Mouse (Mus musculus): ENCODE measurements at regions not wholly inside any gene's neighbourhood (a gene's known extent, or its start where the extent isn't known, plus 50 kb on each side); places are given as distances from the start of the nearest gene placed in this dataset.

- in situ Hi-C loops (cut with MboI, MseI), result no loop called here
Measured at GRCm38 (mm10) chr3:150752787-150753186, 684.9 kb upstream of the Adgrl4 start.

- in situ Hi-C loops (cut with MboI, MseI), result no loop called here
Measured at GRCm38 (mm10) chr3:150759854-150760253, 677.8 kb upstream of the Adgrl4 start.

GRCm38 (mm10) chr3:150784576-150784975, 653.1 kb upstream of the Adgrl4 start:
- in situ Hi-C loops (cut with MboI, MseI), result no loop called here

GRCm38 (mm10) chr3:150817807-150818206, 619.9 kb upstream of the Adgrl4 start:
- in situ Hi-C loops (cut with MboI, MseI), result no loop called here

- in situ Hi-C loops (cut with MboI, MseI), result no loop called here
Measured at GRCm38 (mm10) chr3:150819369-150819768, 618.3 kb upstream of the Adgrl4 start.

GRCm38 (mm10) chr3:150820039-150820438, 617.6 kb upstream of the Adgrl4 start:
- in situ Hi-C loops (cut with MboI, MseI), result no loop called here

- in situ Hi-C loops (cut with MboI, MseI), result no loop called here
Measured at GRCm38 (mm10) chr3:150846029-150846428, 591.7 kb upstream of the Adgrl4 start.

- in situ Hi-C loops (cut with MboI, MseI), result no loop called here
Measured at GRCm38 (mm10) chr3:150852107-150852506, 585.6 kb upstream of the Adgrl4 start.

- in situ Hi-C loops (cut with MboI, MseI), result no loop called here
Measured at GRCm38 (mm10) chr3:150896668-150897067, 541.0 kb upstream of the Adgrl4 start.

- in situ Hi-C loops (cut with MboI, MseI), result loop anchor here (10.0 kb wide), 1 partner anchor 1735 kb away; no protein-coding TSS in a partner anchor
Measured at GRCm38 (mm10) chr3:150910091-150910490, 527.6 kb upstream of the Adgrl4 start.

GRCm38 (mm10) chr3:150954897-150955296, 482.8 kb upstream of the Adgrl4 start:
- in situ Hi-C loops (cut with MboI, MseI), result no loop called here

GRCm38 (mm10) chr3:150999652-151000051, 438.0 kb upstream of the Adgrl4 start:
- in situ Hi-C loops (cut with MboI, MseI), result no loop called here

GRCm38 (mm10) chr3:151000217-151000616, 437.5 kb upstream of the Adgrl4 start:
- in situ Hi-C loops (cut with MboI, MseI), result no loop called here

- in situ Hi-C loops (cut with MboI, MseI), result no loop called here
Measured at GRCm38 (mm10) chr3:151001881-151002412, 435.7 kb upstream of the Adgrl4 start.

- in situ Hi-C loops (cut with MboI, MseI), result no loop called here
Measured at GRCm38 (mm10) chr3:151003524-151003923, 434.2 kb upstream of the Adgrl4 start.

GRCm38 (mm10) chr3:151003990-151004389, 433.7 kb upstream of the Adgrl4 start:
- in situ Hi-C loops (cut with MboI, MseI), result no loop called here

- in situ Hi-C loops (cut with MboI, MseI), result no loop called here
Measured at GRCm38 (mm10) chr3:151020014-151020413, 417.7 kb upstream of the Adgrl4 start.

- in situ Hi-C loops (cut with MboI, MseI), result no loop called here
Measured at GRCm38 (mm10) chr3:151057491-151057890, 380.2 kb upstream of the Adgrl4 start.

- in situ Hi-C loops (cut with MboI, MseI), result no loop called here
Measured at GRCm38 (mm10) chr3:151072322-151072721, 365.4 kb upstream of the Adgrl4 start.

- in situ Hi-C loops (cut with MboI, MseI), result no loop called here
Measured at GRCm38 (mm10) chr3:151116831-151117230, 320.9 kb upstream of the Adgrl4 start.

GRCm38 (mm10) chr3:151117583-151118041, 320.1 kb upstream of the Adgrl4 start:
- in situ Hi-C loops (cut with MboI, MseI), result no loop called here

- in situ Hi-C loops (cut with MboI, MseI), result no loop called here
Measured at GRCm38 (mm10) chr3:151124131-151124530, 313.6 kb upstream of the Adgrl4 start.

- in situ Hi-C loops (cut with MboI, MseI), result no loop called here
Measured at GRCm38 (mm10) chr3:151146889-151147288, 290.8 kb upstream of the Adgrl4 start.

GRCm38 (mm10) chr3:151153340-151153739, 284.3 kb upstream of the Adgrl4 start:
- in situ Hi-C loops (cut with MboI, MseI), result no loop called here

Measured in regulatory T cell (primary cell).